Mouse (Mus musculus) forebrain, embryonic 11.5 days (tissue): ENCODE results near the gene Exoc5. TPM values are rescaled to one million over a fixed set of nuclear protein-coding genes. Genes with fewer than 3 reads are reported as not detected.
A peak's percentile ranks its signal among the peaks of the same experiment; 100 is the strongest.

Source experiments
- ATAC-seq: fragments of 200-750 bp; cut with Nextera tagmentation; replicated peaks from 2 replicates; pipeline ENCODE4 v1.8.0; 2017; ENCODE audit warnings: moderate TSS enrichment; ENCODE audit not compliant: low FRiP score
- DNase-seq: peaks from one replicate; pipeline ENCODE4 v3.0.0-alpha.2; 2017; ENCODE audit warnings: low spot score
- H3K27ac ChIP-seq: fragments of 300-500 bp; sonication (generic); 2 replicates; pipeline ENCODE4 v1.5.1; 2014; ENCODE audit warnings: low read depth, low read length
- H3K27me3 ChIP-seq: fragments of 300-500 bp; sonication (generic); 2 replicates; pipeline ENCODE4 v1.6.1; 2014; ENCODE audit warnings: mild to moderate bottlenecking, low read length, mixed read lengths; ENCODE audit not compliant: control insufficient read depth, insufficient read depth
- H3K36me3 ChIP-seq: fragments of 300-500 bp; sonication (generic); 2 replicates; pipeline ENCODE4 v1.6.1; 2014; ENCODE audit warnings: mild to moderate bottlenecking, low read length, moderate library complexity, mixed read lengths; ENCODE audit not compliant: control insufficient read depth, insufficient read depth
- H3K4me1 ChIP-seq: fragments of 300-500 bp; sonication (generic); replicated peaks from 2 replicates; pipeline ENCODE4 v1.6.1; 2014; ENCODE audit warnings: low read length, mixed read lengths; ENCODE audit not compliant: control insufficient read depth, insufficient read depth
- H3K4me2 ChIP-seq: fragments of 300-500 bp; sonication (generic); 2 replicates; pipeline ENCODE4 v1.6.1; 2014; ENCODE audit warnings: low read depth, mild to moderate bottlenecking, low read length, moderate library complexity, mixed read lengths; ENCODE audit not compliant: severe bottlenecking
- H3K4me3 ChIP-seq: fragments of 300-500 bp; sonication (generic); 2 replicates; pipeline ENCODE4 v1.5.1; 2014; ENCODE audit warnings: low read depth, low read length
- H3K9ac ChIP-seq: fragments of 300-500 bp; sonication (generic); 2 replicates; pipeline ENCODE4 v1.6.1; 2014; ENCODE audit warnings: low read length
- H3K9me3 ChIP-seq: fragments of 300-500 bp; sonication (generic); 2 replicates; pipeline ENCODE4 v1.6.1; 2016; ENCODE audit warnings: low read length, mixed read lengths; ENCODE audit not compliant: control insufficient read depth
- WGBS: fragments of 180-500 bp; shearing (Covaris S2); extraction: QIAGEN DNeasy Blood & Tissue Kit; methylation state at CpG from one replicate; pipeline ENCODE4 v1.1.7; 2014; 5-methylcytosine and 5-hydroxymethylcytosine counted together
- polyA plus RNA-seq: library from polyadenylated mRNA; unstranded; fragments of >200 nt; fragmentation: Nextera tagmentation; extraction: Ambion mirVana; gene quantifications from 2 replicates; pipeline ENCODE4 v1.2.1, GENCODE M21; 2014

Exoc5 gene
- polyA plus RNA-seq, 1 experiment from 2014 or later, result 98.4 TPM

DNA sequence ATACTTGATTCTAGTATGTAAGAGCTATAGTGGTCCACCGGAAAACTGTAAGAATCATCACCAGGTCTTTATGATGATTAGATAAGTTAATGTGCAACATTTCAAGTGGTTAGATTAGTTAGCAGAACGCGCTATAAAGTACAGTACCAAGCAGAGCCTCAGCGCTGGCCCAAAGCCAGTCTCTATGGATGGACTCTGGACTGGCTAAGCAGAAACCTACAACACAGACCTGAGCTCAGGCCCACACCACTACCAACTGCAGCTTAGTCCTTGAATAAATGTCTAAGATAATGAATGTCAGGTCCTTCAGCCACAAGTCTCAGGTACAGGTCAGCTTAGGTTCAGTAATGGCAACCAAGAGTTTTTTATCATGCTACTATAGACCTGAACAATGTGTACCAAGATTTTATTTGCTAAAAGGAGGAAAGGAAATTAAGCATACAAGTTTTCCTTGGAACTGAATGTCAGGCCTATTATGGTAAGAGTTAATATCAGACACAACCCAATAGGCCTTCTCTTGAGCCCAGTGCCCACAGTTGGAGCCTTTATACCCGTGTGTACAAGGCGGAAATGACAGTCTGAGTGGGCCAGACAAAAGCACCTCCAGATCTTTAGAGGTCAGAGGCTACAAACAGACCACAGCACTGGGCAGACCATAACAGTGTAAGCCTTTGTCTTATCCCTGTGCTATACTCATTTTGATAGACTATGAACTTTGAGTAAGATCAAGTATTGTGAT is 39.2 kb downstream of the Exoc5 start:
- Histone ChIP-seq H3K4me2 (no peak overlapping the region), H3K27ac (no peak overlapping the region), H3K36me3 (no peaks in the 10 kb centered on the region; the same call in 1 of the 2 replicates), H3K4me3 (no peak overlapping the region), H3K9me3 (no peaks in the 10 kb centered on the region), H3K4me1 (no peaks in the 10 kb centered on the region), H3K9ac (no peak overlapping the region), H3K27me3 (no peaks in the 10 kb centered on the region)
- no peak for ATAC-seq
- WGBS, result 86% methylated on average over 6 of the region's 6 CpGs
- DNase-seq, result no peak

DNA sequence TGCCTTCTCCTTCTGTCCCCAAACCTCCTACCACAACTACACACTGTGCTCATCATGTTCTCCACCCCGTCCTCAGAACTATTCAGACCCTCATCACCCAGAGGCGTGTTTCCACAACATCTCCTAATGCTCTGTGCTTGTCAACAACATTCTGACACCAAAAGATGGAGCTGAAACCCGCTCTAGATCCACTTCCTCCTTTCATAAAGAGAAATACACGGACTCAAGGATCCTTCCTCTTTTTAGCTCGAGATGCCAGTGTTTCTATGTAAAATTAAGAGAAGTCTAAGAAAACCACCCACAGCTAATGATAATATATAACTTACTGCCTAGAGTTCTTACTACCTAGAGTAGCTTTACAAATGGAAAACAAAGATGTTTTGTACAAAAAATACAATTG is 46.7 kb downstream of the Exoc5 start:
- H3K4me3 ChIP-seq, result no peak overlapping the region
- ATAC-seq (no peak), DNase-seq (no peak)
- no peak overlapping the region for H3K27ac ChIP-seq
- 90% methylated on average over 5 of the region's 5 CpGs for WGBS
- H3K9me3 ChIP-seq, result no peaks in the 10 kb centered on the region
- no peaks in the 10 kb centered on the region for H3K27me3 ChIP-seq
- no peak overlapping the region for H3K4me2 ChIP-seq
- no peak overlapping the region for H3K9ac ChIP-seq
- H3K36me3 ChIP-seq, result no peaks in the 10 kb centered on the region; the same call in 1 of the 2 replicates
- no peaks in the 10 kb centered on the region for H3K4me1 ChIP-seq

DNA sequence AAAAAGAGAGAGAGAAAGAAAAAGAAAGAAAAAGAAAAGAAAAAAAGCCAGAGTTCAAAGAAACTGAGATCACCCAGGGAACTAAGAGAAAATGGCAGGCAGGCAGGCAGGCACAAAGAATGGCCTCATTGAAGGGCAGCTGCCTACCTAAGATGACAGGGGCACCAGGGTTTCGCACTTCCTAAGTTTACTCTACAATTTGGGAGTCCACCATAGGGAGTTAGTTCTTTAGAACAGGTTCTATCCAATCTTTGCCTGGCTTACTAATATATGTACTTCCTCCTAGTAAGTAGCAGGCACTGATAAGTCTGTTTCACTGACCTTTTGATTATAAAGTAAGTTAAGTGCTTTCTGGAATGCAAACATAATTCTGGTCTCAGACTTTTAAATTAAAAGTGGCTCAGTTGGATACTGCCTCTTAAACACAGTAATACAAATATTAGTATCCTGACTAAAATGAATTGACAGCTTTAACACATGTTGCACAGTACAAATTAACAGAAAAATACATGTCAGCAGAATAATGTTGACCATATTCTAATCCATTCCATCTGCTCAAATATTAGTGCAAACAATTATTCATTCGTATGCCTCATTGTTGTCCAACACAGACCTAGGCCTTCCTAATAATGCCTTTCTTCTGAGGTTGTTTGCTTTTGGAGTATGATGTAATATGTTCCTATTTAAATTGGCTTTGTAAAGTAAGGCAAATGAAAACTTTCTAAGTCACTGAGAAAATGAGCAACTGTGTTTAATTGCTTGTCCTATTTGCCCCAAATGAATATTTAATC is 57.9 kb downstream of the Exoc5 start:
- DNase-seq, result no peak
- H3K4me3 ChIP-seq, result no peak overlapping the region
- whole genome bisulfite sequencing, result 79% methylated on average over 2 of the region's 2 CpGs

DNA sequence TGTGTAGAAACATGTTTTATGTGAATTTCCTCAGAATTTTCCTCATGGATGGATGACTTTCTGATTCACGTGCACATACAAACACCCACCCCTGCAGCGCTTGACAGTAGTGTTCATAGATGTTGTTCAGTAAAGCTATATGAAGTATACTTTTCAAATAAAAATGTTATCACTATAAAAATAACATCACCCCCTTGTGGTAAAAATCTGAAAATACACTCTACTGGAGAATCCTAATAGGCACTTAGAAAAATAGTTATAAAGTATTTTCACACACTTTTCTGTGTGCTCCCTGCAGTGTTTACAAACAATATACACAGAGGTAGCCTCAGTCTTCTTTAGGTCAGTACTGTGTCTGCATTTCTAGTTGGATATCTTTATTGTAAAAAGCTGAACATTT is 58.5 kb downstream of the Exoc5 start:
- 92% methylated on average over 2 of the region's 2 CpGs for WGBS
- no peak overlapping the region for H3K27ac ChIP-seq

More for the DNA sequence above, 57.9 kb downstream of the Exoc5 start:
- no peak overlapping the region for H3K4me2 ChIP-seq
- no peaks in the 10 kb centered on the region for H3K36me3 ChIP-seq
- no peaks in the 10 kb centered on the region for H3K9me3 ChIP-seq
- no peak for ATAC-seq
- H3K4me1 ChIP-seq, result no peaks in the 10 kb centered on the region
- no peak overlapping the region for H3K27ac ChIP-seq
- H3K9ac ChIP-seq, result no peak overlapping the region
- no peaks in the 10 kb centered on the region for H3K27me3 ChIP-seq

DNA sequence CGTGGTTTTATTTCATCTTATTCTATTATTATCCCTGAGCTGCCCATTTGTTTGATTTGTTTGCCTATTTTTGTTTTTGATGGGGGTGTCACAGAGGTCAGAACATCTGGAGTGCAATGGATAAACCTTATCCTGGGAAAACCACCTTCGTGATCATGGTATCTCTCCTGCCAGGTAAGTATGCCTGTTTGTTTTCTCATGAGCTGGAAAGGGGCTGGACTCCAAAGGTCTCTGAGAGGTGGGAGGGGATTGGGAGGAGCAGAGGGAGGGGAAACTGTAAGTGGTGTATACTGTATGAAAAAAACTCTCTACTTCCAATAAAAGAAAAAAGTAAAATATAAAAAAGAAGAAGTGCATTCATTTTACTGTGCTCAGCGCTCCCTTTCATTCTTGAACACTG is 64.8 kb downstream of the Exoc5 start:
- no peaks in the 10 kb centered on the region for H3K27me3 ChIP-seq
- H3K27ac ChIP-seq, result no peak overlapping the region
- no peak overlapping the region for H3K4me3 ChIP-seq
- DNase-seq (no peak), ATAC-seq (no peak)
- WGBS, result 87% methylated on average over 3 of the region's 3 CpGs
- H3K4me2 ChIP-seq, result no peak overlapping the region
- H3K36me3 ChIP-seq, result no peaks in the 10 kb centered on the region
- no peaks in the 10 kb centered on the region for H3K4me1 ChIP-seq
- H3K9ac ChIP-seq, result no peak overlapping the region
- no peaks in the 10 kb centered on the region for H3K9me3 ChIP-seq

More for the DNA sequence above, 58.5 kb downstream of the Exoc5 start:
- Histone ChIP-seq H3K9ac (no peak overlapping the region), H3K4me1 (no peaks in the 10 kb centered on the region), H3K36me3 (no peaks in the 10 kb centered on the region), H3K27me3 (no peaks in the 10 kb centered on the region), H3K9me3 (no peaks in the 10 kb centered on the region), H3K4me3 (no peak overlapping the region), H3K4me2 (no peak overlapping the region)
- ATAC-seq (no peak), DNase-seq (no peak)

DNA sequence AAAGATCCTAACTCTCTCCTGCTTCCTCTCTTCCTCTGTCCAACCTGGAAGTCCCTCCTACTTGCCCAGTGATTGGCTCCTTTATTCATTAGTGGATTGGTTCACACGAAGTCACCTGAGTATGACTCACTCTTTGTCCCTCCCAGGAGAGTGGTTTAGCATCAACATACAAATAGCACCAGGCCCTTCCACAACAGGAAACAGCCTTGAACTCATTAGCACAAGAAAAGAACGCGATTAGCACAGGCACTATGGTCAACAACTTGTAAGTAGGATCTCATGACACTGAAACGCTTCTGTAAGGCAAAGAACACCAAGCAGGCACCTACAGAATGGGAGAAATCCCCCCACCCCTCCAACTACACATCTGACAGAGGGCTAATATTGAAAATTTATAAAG is 67.7 kb downstream of the Exoc5 start:
- no peaks in the 10 kb centered on the region for H3K9me3 ChIP-seq
- H3K4me3 ChIP-seq, result no peak overlapping the region
- H3K27me3 ChIP-seq, result no peaks in the 10 kb centered on the region
- ATAC-seq, result no peak
- DNase-seq, result no peak
- no peaks in the 10 kb centered on the region for H3K4me1 ChIP-seq
- H3K4me2 ChIP-seq, result no peak overlapping the region
- H3K36me3 ChIP-seq, result no peaks in the 10 kb centered on the region
- no peak overlapping the region for H3K9ac ChIP-seq
- no peak overlapping the region for H3K27ac ChIP-seq
- 51% methylated on average over 4 of the region's 4 CpGs for WGBS

DNA sequence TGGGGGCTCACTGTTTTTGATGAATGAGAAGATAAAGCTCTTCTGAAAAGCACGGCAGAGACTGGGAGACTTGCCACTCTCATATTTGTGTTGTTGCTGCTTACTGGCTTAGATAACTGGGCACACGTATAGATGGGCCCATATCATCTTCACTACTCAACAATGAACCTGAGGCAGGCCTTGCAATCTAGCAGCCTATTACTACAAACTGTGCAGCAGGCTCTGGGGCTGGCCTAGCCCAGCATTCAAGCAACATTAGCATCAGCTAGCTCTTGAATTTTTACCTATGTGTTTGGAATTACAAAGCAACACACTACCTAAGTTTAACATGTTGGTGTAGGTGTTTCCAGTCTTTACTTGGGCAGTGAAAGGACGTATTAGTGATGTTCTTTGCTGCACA is 72.6 kb downstream of the Exoc5 start:
- H3K9ac ChIP-seq, result no peak overlapping the region

DNA sequence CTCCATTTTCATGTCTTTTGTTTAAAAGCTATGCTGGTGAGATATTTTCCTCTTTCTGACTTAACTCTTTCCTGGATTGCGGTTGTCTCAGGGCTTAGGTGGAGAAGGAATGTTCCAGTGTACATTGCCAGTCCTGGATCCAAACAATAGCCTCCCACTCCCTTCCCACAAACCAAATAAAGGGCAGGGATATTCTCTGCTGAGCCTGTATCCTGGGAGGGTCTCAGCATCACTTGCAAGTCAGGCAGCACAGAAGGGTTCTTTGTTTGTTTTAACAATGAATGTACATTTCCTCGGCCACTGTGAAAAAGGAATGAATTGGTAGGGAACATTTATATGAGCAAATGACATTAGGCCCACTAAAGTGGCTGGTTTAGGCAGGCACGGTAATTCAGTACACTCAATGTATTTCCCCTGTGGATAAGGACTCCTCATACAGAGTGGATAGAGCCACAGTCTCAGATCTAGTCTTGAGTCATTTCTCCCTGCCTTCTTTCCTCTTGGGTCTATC is 74.3 kb downstream of the Exoc5 start:
- no peaks in the 10 kb centered on the region for H3K27me3 ChIP-seq
- no peak overlapping the region for H3K9ac ChIP-seq
- DNase-seq (no peak), ATAC-seq (peak; percentile 62)
- peaks cover 2% of the 10 kb centered on the region; the same call in 1 of the 2 replicates for H3K4me1 ChIP-seq
- no peaks in the 10 kb centered on the region for H3K9me3 ChIP-seq
- H3K4me3 ChIP-seq, result no peak overlapping the region
- H3K27ac ChIP-seq, result peak overlapping the region; percentile 47; the same call in 1 of the 2 replicates
- 9% methylated on average over 3 of the region's 3 CpGs for WGBS
- H3K4me2 ChIP-seq, result no peak overlapping the region
- no peaks in the 10 kb centered on the region for H3K36me3 ChIP-seq

More for the DNA sequence above, 72.6 kb downstream of the Exoc5 start:
- Histone ChIP-seq H3K27me3 (no peaks in the 10 kb centered on the region), H3K4me2 (no peak overlapping the region), H3K4me1 (peaks cover 2% of the 10 kb centered on the region; the same call in 1 of the 2 replicates), H3K27ac (no peak overlapping the region), H3K4me3 (no peak overlapping the region), H3K9me3 (no peaks in the 10 kb centered on the region), H3K36me3 (no peaks in the 10 kb centered on the region)
- DNase-seq (no peak), ATAC-seq (no peak)
- WGBS, result 89% methylated on average over 3 of the region's 3 CpGs
